Mouse (Mus musculus): ENCODE measurements around the gene Fsd1. TPM values are rescaled to one million over a fixed set of nuclear protein-coding genes. Genes with fewer than 3 reads are reported as not detected.

The Fsd1 gene
- total and polyA plus RNA-seq, 3 experiments, result 0.21 TPM; not detected in 2

- peaks cover 35 to 74% of the 10 kb centered on the region in 2 experiments for H3K36me3 ChIP-seq (replicated peaks in 1 of 2; ENCODE audit: control insufficient read depth in 1 of 2, insufficient read depth in 1 of 2, low read length in 1 of 2)
Observed at GRCm38 (mm10) chr17:56031431-56031830, 45.1 kb downstream of the Fsd1 start.

GRCm38 (mm10) chr17:56032127-56032733 lies 45.9 kb downstream of the Fsd1 start:
- Histone ChIP-seq H3K27ac (ENCODE audit: insufficient read depth, low read depth) (no peak overlapping the region), H3K36me3 (replicated peaks in 1 of 2; ENCODE audit: control insufficient read depth in 1 of 2, insufficient read depth in 1 of 2, low read length in 1 of 2) (peaks cover 35 to 66% of the 10 kb centered on the region in 2 experiments), H3K4me2 (ENCODE audit: insufficient read depth, low read depth, poor library complexity, severe bottlenecking) (no peak overlapping the region; the same call in 1 of the 2 replicates), H3K9me3 (replicated peaks; ENCODE audit: low read length) (no peaks in the 10 kb centered on the region), H3K79me2 (replicated peaks; ENCODE audit: control insufficient read depth, extremely low read depth, insufficient read depth, poor library complexity, severe bottlenecking) (peaks cover 79% of the 10 kb centered on the region), H3K4me1 (ENCODE audit: control insufficient read depth in 1 of 2, insufficient read depth in 2 of 2) (peaks cover 25 to 80% of the 10 kb centered on the region in 2 experiments), H3K4me3 (replicated peaks in 1 of 3; ENCODE audit: low read depth in 2 of 3, low read length in 2 of 3, poor library complexity in 1 of 3) (no peak overlapping the region), H3K27me3 (replicated peaks) (no peaks in the 10 kb centered on the region), H3K9ac (ENCODE audit: insufficient read depth, low read depth) (no peak overlapping the region)
- dilution Hi-C loops (cut with MboI; ENCODE audit: extremely low pct_ligation_motif_present, extremely low pct_unique_long_range_greater_than_20kb, low sequenced_read_pairs) (no loop called here), in situ Hi-C loops (cut with MboI; ENCODE audit: low pct_ligation_motif_present, low pct_unique_long_range_greater_than_20kb, low sequenced_read_pairs) (no loop called here)
- DNase-seq (ENCODE audit: extremely low read depth), result no peak
- TF ChIP-seq EP300 (IDR thresholded peaks at IDR 0.05; ENCODE audit: low read length) (no peak), RAD21 (IDR thresholded peaks at IDR 0.05; ENCODE audit: low read depth, low read length) (no peak), ZNF384 (IDR thresholded peaks at IDR 0.05; ENCODE audit: low read depth, low read length) (no peak), IRF4 (IDR thresholded peaks at IDR 0.05; ENCODE audit: low read depth, low read length) (no peak), JUND (conservative IDR thresholded peaks at IDR 0.05; ENCODE audit: low read depth, low read length) (no peak), ZKSCAN1 (IDR thresholded peaks at IDR 0.05; ENCODE audit: borderline replicate concordance, low read depth, low read length) (no peak), MXI1 (IDR thresholded peaks at IDR 0.05; ENCODE audit: low read depth, low read length) (no peak), USF1 (IDR thresholded peaks at IDR 0.05; ENCODE audit: low read depth, low read length) (no peak), POLR2A (IDR thresholded peaks at IDR 0.05; ENCODE audit: low read depth, low read length) (no peak), GABPA (IDR thresholded peaks at IDR 0.05; ENCODE audit: insufficient replicate concordance, low read depth, low read length) (no peak), ELF1 (IDR thresholded peaks at IDR 0.05; ENCODE audit: low read depth, low read length) (no peak), BHLHE40 (IDR thresholded peaks at IDR 0.05; ENCODE audit: low read depth, low read length) (no peak), MYC (IDR thresholded peaks at IDR 0.05; ENCODE audit: low read depth, low read length) (no peak), KAT2A (IDR thresholded peaks at IDR 0.05; ENCODE audit: insufficient replicate concordance, low read length) (no peak), MAFK (IDR thresholded peaks at IDR 0.05; ENCODE audit: insufficient replicate concordance, low read length) (no peak), MEF2A (IDR thresholded peaks at IDR 0.05; ENCODE audit: borderline replicate concordance, low read depth, low read length) (no peak), SIN3A (IDR thresholded peaks at IDR 0.05; ENCODE audit: low read length) (no peak)

More at GRCm38 (mm10) chr17:56031431-56031830, 45.1 kb downstream of the Fsd1 start:
- peaks cover 25 to 84% of the 10 kb centered on the region in 2 experiments for H3K4me1 ChIP-seq (ENCODE audit: control insufficient read depth in 1 of 2, insufficient read depth in 2 of 2)
- H3K27me3 ChIP-seq (replicated peaks), result no peaks in the 10 kb centered on the region
- H3K4me3 ChIP-seq (replicated peaks in 1 of 3; ENCODE audit: low read depth in 2 of 3, low read length in 2 of 3, poor library complexity in 1 of 3), result no peak overlapping the region
- dilution Hi-C loops (cut with MboI; ENCODE audit: extremely low pct_ligation_motif_present, extremely low pct_unique_long_range_greater_than_20kb, low sequenced_read_pairs) (no loop called here), in situ Hi-C loops (cut with MboI; ENCODE audit: low pct_ligation_motif_present, low pct_unique_long_range_greater_than_20kb, low sequenced_read_pairs) (no loop called here)
- TF ChIP-seq MAX (IDR thresholded peaks at IDR 0.05; ENCODE audit: low read length) (no peak), CHD2 (IDR thresholded peaks at IDR 0.05; ENCODE audit: low read length) (no peak), HCFC1 (IDR thresholded peaks at IDR 0.05; ENCODE audit: low read depth, low read length) (no peak), CTCF (conservative IDR thresholded peaks at IDR 0.05 in 1 of 2, IDR thresholded peaks at IDR 0.05 in 1 of 2; ENCODE audit: low read depth in 2 of 2, low read length in 2 of 2) (no peak), UBTF (IDR thresholded peaks at IDR 0.05; ENCODE audit: low read depth, low read length) (no peak), MYC (IDR thresholded peaks at IDR 0.05; ENCODE audit: low read depth, low read length) (no peak), CHD1 (IDR thresholded peaks at IDR 0.05; ENCODE audit: low read depth, low read length) (no peak), ZNF384 (IDR thresholded peaks at IDR 0.05; ENCODE audit: low read depth, low read length) (no peak), ZKSCAN1 (IDR thresholded peaks at IDR 0.05; ENCODE audit: borderline replicate concordance, low read depth, low read length) (no peak), JUN (IDR thresholded peaks at IDR 0.05; ENCODE audit: insufficient read depth, low read depth, low read length) (no peak), ZC3H11A (IDR thresholded peaks at IDR 0.05; ENCODE audit: low read depth, low read length) (no peak), TBP (conservative IDR thresholded peaks at IDR 0.05; ENCODE audit: low read depth, low read length) (no peak), MEF2A (IDR thresholded peaks at IDR 0.05; ENCODE audit: borderline replicate concordance, low read depth, low read length) (no peak), SMC3 (IDR thresholded peaks at IDR 0.05; ENCODE audit: low read depth, low read length) (no peak), ELF1 (IDR thresholded peaks at IDR 0.05; ENCODE audit: low read depth, low read length) (no peak), MAZ (IDR thresholded peaks at IDR 0.05; ENCODE audit: low read depth, low read length) (no peak), KAT2A (IDR thresholded peaks at IDR 0.05; ENCODE audit: insufficient replicate concordance, low read length) (no peak), ETS1 (conservative IDR thresholded peaks at IDR 0.05; ENCODE audit: low read depth, low read length) (no peak)
- peaks cover 84% of the 10 kb centered on the region for H3K79me2 ChIP-seq (replicated peaks; ENCODE audit: control insufficient read depth, extremely low read depth, insufficient read depth, poor library complexity, severe bottlenecking)
- DNase-seq (ENCODE audit: extremely low read depth), result no peak
- H3K4me2 ChIP-seq (ENCODE audit: insufficient read depth, low read depth, poor library complexity, severe bottlenecking), result no peak overlapping the region
- H3K27ac ChIP-seq (ENCODE audit: insufficient read depth, low read depth), result no peak overlapping the region
- no peaks in the 10 kb centered on the region for H3K9me3 ChIP-seq (replicated peaks; ENCODE audit: low read length)
- H3K9ac ChIP-seq (ENCODE audit: insufficient read depth, low read depth), result no peak overlapping the region

Measured in CH12.LX (cell line).